Mouse (Mus musculus) stomach, embryonic 14.5 days (tissue): ENCODE results near the gene Eif4h. TPM values are rescaled to one million over a fixed set of nuclear protein-coding genes. Genes with fewer than 3 reads are reported as not detected.
A peak's percentile ranks its signal among the peaks of the same experiment; 100 is the strongest.

ENCODE experiments used
- ATAC-seq: fragments of 200-750 bp; cut with Nextera tagmentation; 2 replicates; pipeline ENCODE4 v1.8.0; 2017; ENCODE audit warnings: low read depth, moderate TSS enrichment; ENCODE audit not compliant: insufficient number of reproducible peaks, insufficient read depth, low FRiP score
- H3K27ac ChIP-seq: fragments of 300-500 bp; sonication (generic); 2 replicates; pipeline ENCODE4 v1.5.1; 2014; ENCODE audit warnings: mild to moderate bottlenecking, low read length, moderate library complexity, mixed read lengths
- H3K27me3 ChIP-seq: fragments of 300-500 bp; sonication (generic); 2 replicates; pipeline ENCODE4 v1.6.1; 2014; ENCODE audit warnings: low read length, control low read depth, mixed read lengths; ENCODE audit not compliant: control insufficient read depth, insufficient read depth
- H3K36me3 ChIP-seq: fragments of 300-500 bp; sonication (generic); 2 replicates; pipeline ENCODE4 v1.6.1; 2014; ENCODE audit warnings: mild to moderate bottlenecking, control low read depth, low read length, moderate library complexity, mixed read lengths; ENCODE audit not compliant: control insufficient read depth, insufficient read depth
- H3K4me1 ChIP-seq: fragments of 300-500 bp; sonication (generic); 2 replicates; pipeline ENCODE4 v1.6.1; 2014; ENCODE audit warnings: low read length, control low read depth, mixed read lengths; ENCODE audit not compliant: control insufficient read depth, insufficient read depth
- H3K4me2 ChIP-seq: fragments of 300-500 bp; sonication (generic); replicated peaks from 2 replicates; pipeline ENCODE4 v1.6.1; 2014; ENCODE audit warnings: low read depth, low read length, control low read depth
- H3K4me3 ChIP-seq: fragments of 300-500 bp; sonication (generic); 2 replicates; pipeline ENCODE4 v1.5.1; 2014; ENCODE audit warnings: low read depth, low read length, control low read depth
- H3K9ac ChIP-seq: fragments of 300-500 bp; sonication (generic); replicated peaks from 2 replicates; pipeline ENCODE4 v1.6.1; 2014; ENCODE audit warnings: low read depth, mild to moderate bottlenecking, control low read depth, low read length, moderate library complexity, mixed read lengths
- H3K9me3 ChIP-seq: fragments of 300-500 bp; sonication (generic); 2 replicates; pipeline ENCODE4 v1.6.1; 2016; ENCODE audit warnings: low read depth, low read length, control low read depth; ENCODE audit not compliant: control insufficient read depth
- WGBS: fragments of 180-500 bp; shearing (Covaris S2); extraction: QIAGEN DNeasy Blood & Tissue Kit; methylation state at CpG from one replicate; pipeline ENCODE4 v1.1.7; 2014; 5-methylcytosine and 5-hydroxymethylcytosine counted together
- polyA plus RNA-seq: library from polyadenylated mRNA; unstranded; fragments of >200 nt; fragmentation: Nextera tagmentation; extraction: Ambion mirVana; gene quantifications from 2 replicates; pipeline ENCODE4 v1.2.1, GENCODE M21; 2014

The Eif4h gene
- polyA plus RNA-seq, 1 experiment from 2014 or later: 442 TPM

DNA sequence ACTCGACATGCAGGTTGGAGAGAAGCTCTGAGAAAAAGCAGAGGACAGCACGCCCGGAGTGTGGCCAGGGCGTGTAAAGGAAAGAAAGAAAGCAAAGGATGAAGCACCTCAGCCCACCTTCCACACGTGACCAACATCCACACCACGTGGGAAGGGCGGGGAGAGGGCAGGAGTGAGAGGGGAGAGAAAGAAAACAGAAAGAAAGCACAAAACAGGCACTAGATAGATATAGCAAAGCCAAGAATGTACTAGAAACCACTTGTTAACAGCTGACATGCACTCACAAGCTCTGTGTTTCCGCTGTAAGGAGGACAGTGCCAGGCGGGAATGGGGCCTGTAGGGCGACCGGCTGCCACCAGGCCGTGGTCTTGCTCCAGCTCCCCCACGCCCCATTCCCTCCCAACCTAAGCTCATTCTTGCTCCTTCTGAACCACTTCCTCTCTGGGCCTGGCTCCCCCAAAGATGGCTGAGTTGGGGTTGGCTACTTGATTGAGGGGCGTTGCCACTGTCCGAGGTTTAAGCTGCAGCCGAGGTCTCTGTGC lies 18.1 kb downstream of the Eif4h start:
- no peak overlapping the region for H3K27ac ChIP-seq
- no peak for ATAC-seq
- no peaks in the 10 kb centered on the region for H3K27me3 ChIP-seq
- peaks cover 82% of the 10 kb centered on the region for H3K36me3 ChIP-seq
- no peak overlapping the region for H3K9ac ChIP-seq
- no peaks in the 10 kb centered on the region for H3K4me1 ChIP-seq
- H3K4me2 ChIP-seq: no peak overlapping the region
- no peak overlapping the region for H3K4me3 ChIP-seq
- no peaks in the 10 kb centered on the region for H3K9me3 ChIP-seq
- 87% methylated on average over 16 of the region's 16 CpGs for WGBS

DNA sequence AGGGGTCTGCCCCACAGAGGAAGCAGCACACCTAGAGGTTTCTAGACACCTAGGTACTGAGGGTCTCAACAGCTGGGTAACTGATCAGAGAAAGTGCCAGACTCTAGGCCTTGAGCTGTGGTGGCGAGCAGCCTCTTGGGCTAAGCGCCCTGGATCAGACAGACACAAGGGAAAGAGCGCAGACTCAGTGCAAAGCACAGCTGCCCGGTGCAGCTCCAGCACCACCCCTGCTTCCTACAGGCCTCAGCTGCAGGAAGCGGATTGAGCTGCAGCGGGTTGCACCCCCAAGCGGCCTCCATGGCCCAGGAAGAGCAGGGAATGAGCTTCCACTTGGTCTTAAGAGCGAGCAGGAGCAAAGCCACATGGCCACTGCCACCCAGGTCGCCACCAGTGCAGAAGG lies 18.8 kb downstream of the Eif4h start:
- Histone ChIP-seq H3K4me1 (no peaks in the 10 kb centered on the region), H3K4me2 (no peak overlapping the region), H3K27me3 (no peaks in the 10 kb centered on the region), H3K27ac (no peak overlapping the region), H3K9ac (no peak overlapping the region), H3K36me3 (peaks cover 75% of the 10 kb centered on the region), H3K4me3 (no peak overlapping the region), H3K9me3 (no peaks in the 10 kb centered on the region)
- ATAC-seq: no peak
- WGBS: 94% methylated on average over 9 of the region's 9 CpGs

DNA sequence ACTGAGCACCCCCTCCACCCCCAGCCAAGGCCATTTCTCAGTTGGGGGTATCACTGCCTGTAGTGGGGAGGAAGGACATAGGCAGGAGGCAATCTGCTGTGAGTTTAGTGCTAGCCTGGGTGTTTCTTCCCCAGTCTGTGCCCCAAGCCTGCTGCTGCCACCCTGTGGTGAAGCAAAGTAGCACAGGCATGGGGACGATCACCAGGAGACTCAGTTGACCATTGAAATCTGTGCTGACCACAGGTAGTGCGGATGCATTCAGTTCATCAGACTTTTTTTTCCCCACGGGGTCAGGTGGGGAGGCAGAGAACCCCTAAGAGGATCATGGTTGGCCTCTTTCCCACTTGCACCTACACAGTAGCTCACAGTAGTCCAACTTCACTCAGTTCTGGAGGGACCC lies 22.2 kb downstream of the Eif4h start:
- Histone ChIP-seq H3K4me2 (no peak overlapping the region), H3K9me3 (no peaks in the 10 kb centered on the region), H3K27me3 (no peaks in the 10 kb centered on the region), H3K4me1 (no peaks in the 10 kb centered on the region), H3K4me3 (no peak overlapping the region), H3K27ac (no peak overlapping the region), H3K9ac (no peak overlapping the region), H3K36me3 (peaks cover 42% of the 10 kb centered on the region)
- ATAC-seq: 0 out of 2 replicates have a peak, but pooled peaks have one; percentile 16
- WGBS: 51% methylated on average over 3 of the region's 3 CpGs

DNA sequence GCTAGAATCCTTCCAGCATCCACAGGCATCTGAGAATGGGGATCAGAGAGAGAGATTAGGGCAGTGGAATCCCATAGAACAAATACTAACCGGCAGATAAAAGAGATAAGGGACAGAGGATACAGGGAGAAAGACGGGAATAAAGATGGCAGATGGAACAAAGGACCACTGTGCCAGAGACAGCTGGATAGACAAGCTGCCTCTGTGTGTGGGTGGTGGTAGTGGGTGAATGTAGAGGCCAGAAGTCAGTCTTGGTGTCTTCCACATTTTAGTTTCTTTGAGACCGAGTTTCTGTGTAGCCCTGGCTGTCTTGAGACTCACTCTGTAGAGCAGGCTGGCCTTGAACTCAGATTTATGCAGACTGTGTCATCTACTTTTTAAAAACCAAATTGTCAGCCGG lies 23.5 kb downstream of the Eif4h start:
- ATAC-seq: no peak
- 73% methylated on average over 4 of the region's 4 CpGs for WGBS
- no peak overlapping the region for H3K27ac ChIP-seq
- no peaks in the 10 kb centered on the region for H3K9me3 ChIP-seq
- no peaks in the 10 kb centered on the region for H3K4me1 ChIP-seq
- H3K9ac ChIP-seq: no peak overlapping the region
- H3K36me3 ChIP-seq: peaks cover 31% of the 10 kb centered on the region
- H3K4me2 ChIP-seq: no peak overlapping the region
- H3K27me3 ChIP-seq: no peaks in the 10 kb centered on the region
- H3K4me3 ChIP-seq: no peak overlapping the region

DNA sequence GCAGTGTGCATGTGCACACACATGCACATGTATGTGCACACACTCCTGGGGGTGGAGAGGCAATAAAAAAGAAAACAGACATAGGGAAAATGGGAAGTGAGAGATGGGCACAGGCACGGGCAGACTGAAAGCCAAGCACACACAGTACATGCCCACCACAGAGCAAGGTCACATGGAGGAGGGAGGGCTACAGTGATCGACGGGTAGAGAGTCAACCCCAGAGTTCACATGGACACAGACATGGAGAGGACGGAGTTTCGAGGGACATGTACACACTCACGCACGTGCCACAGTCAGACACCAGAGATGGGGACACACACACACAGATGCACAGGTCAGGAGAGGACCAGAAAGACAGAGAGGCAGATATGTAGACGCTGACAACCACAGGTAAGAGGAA lies 23.9 kb downstream of the Eif4h start:
- WGBS: 80% methylated on average over 8 of the region's 8 CpGs
- Histone ChIP-seq H3K27me3 (no peaks in the 10 kb centered on the region), H3K36me3 (peaks cover 27% of the 10 kb centered on the region), H3K9ac (no peak overlapping the region), H3K4me2 (no peak overlapping the region), H3K4me1 (no peaks in the 10 kb centered on the region), H3K4me3 (no peak overlapping the region), H3K9me3 (no peaks in the 10 kb centered on the region), H3K27ac (no peak overlapping the region)
- ATAC-seq: no peak

DNA sequence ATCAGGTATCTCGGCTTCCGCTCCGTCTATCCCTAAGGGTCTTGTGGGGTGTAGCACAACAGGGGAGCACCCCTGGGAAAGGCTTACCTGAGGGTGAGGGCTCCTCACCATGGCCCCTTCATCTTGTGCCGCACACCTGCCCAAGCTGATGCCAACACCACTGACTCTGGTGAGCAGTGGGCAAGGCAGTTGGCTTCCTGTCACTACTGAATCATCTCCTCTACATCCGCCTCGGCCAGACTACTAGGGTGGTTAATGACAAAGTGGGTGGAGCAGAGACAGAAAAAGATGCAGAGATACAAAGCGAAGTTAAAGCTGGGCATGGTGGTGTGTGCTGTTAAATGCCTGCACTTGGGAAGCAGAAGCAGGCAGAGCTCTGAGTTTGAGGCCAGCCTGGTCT lies 24.5 kb downstream of the Eif4h start, which contains the start of gene Lat2:
Gene Lat2 (minus strand): TSS at position 224 of the 400 bp plus-strand sequence.
- peaks cover 21% of the 10 kb centered on the region for H3K36me3 ChIP-seq
- no peak within 1 kb of the TSS for H3K9ac ChIP-seq
- 77% methylated on average over 7 of the region's 7 CpGs for WGBS
- H3K4me1 ChIP-seq: no peaks in the 10 kb centered on the region
- H3K27me3 ChIP-seq: no peaks in the 10 kb centered on the region
- H3K4me2 ChIP-seq: no peak within 1 kb of the TSS
- no peaks in the 10 kb centered on the region for H3K9me3 ChIP-seq
- no peak within 1 kb of the TSS for H3K27ac ChIP-seq
- ATAC-seq: no peak
- no peak within 1 kb of the TSS for H3K4me3 ChIP-seq

DNA sequence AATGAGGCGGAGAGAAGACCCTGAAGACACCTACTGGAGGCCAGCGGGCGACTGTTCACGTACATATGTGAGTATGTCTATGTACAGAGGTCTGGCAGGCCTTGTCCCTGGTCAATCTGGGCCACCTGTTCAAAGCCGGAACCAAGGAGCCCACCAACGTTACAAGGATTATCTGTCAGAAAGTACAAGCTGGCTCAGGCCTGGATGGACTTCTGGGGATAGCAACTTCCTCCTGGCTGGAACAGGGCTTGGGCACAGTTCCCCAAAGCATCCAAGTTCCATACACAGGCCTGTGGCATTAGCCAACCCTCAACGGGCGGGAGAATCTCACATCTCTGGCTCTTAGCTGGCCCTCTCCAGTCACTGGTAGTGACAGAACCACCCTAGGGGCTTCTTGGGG lies 25.0 kb downstream of the Eif4h start:
- H3K9me3 ChIP-seq: no peaks in the 10 kb centered on the region
- no peaks in the 10 kb centered on the region for H3K4me1 ChIP-seq
- 84% methylated on average over 8 of the region's 8 CpGs for WGBS
- peaks cover 16% of the 10 kb centered on the region for H3K36me3 ChIP-seq
- no peak overlapping the region for H3K4me3 ChIP-seq
- no peak overlapping the region for H3K27ac ChIP-seq
- no peak for ATAC-seq
- H3K27me3 ChIP-seq: no peaks in the 10 kb centered on the region
- no peak overlapping the region for H3K9ac ChIP-seq
- H3K4me2 ChIP-seq: no peak overlapping the region

DNA sequence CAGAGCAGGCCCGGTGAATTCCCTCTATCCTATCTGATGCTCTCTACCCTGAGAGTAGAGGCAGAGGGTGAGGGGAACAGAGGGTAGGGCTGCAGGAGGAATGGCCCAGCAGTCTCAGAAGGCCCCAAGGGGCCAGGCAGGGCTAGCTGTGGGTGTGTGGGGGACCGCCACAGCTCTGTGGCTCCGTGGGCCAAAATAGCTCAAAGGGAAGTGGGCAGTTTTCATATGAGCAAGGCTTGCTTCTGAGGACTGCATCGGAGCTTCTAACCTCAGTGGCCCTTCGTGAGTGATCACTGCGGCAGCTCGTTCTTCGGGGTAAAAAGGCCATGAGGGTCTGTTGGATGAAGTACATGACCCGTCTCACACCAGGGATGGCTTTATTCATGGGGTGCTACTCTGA lies 25.6 kb downstream of the Eif4h start:
- 80% methylated on average over 9 of the region's 9 CpGs for WGBS
- Histone ChIP-seq H3K9me3 (no peaks in the 10 kb centered on the region), H3K4me1 (no peaks in the 10 kb centered on the region), H3K27me3 (no peaks in the 10 kb centered on the region), H3K9ac (no peak overlapping the region), H3K4me3 (no peak overlapping the region), H3K4me2 (no peak overlapping the region), H3K27ac (no peak overlapping the region), H3K36me3 (peaks cover 10% of the 10 kb centered on the region)
- no peak for ATAC-seq
